Comparison of ENCODE assay signal across 9 mouse cellular contexts in genomic region chr14:8309621-8310141, GRCm38 (mm10). TPM values are rescaled to one million over a fixed set of nuclear protein-coding genes. Genes with fewer than 3 reads are reported as not detected.
A peak's percentile ranks its signal among the peaks of the same experiment; 100 is the strongest.
DNase-seq lines count a peak whose midpoint lies in the region; ATAC-seq lines count a peak whose summit lies in the region.
"Had no signal": no experiment of that assay in that cellular context is flagged by ENCODE, and none has a peak within 500 bp of the region (broad histone marks: within the 10 kb centered on the region; RNA-seq: fewer than 3 reads in every experiment).

No protein-coding gene starts in this region.

- H3K4me1 ChIP-seq in kidney, embryonic 16.5 days (ENCODE audit: insufficient read depth, low read length): peaks cover 11% of the 10 kb centered on the region; the same call in 1 of the 2 replicates
- H3K4me1 ChIP-seq: megakaryocyte, embryonic 14.5 days had no signal

- H3K36me3 ChIP-seq in kidney, embryonic 16.5 days (ENCODE audit: insufficient read depth, low read length): no peaks in the 10 kb centered on the region

- H3K4me3 ChIP-seq in kidney, embryonic 16.5 days (ENCODE audit: low read length): no peak overlapping the region
- H3K4me3 ChIP-seq: megakaryocyte, embryonic 14.5 days had no signal

- DNase-seq in kidney, adult 18-20 months: no peak
- DNase-seq in frontal cortex, postnatal 14 days (ENCODE audit: low spot score in 2 of 2): peak; percentile 26 to 28
- DNase-seq in layer of hippocampus, adult 11-12 months (ENCODE audit: low spot score): peak; percentile 55
- DNase-seq in lung, postnatal 36 days: peak; percentile 85
- DNase-seq in ovary, postnatal 10 days (ENCODE audit: low spot score): no peak
- no peak for DNase-seq in urinary bladder, postnatal 25 days (ENCODE audit: low spot score)
- no peak for DNase-seq in spleen, postnatal 10 days (ENCODE audit: low spot score in 2 of 2)

- H3K9ac ChIP-seq in kidney, embryonic 16.5 days (replicated peaks; ENCODE audit: low read length): no peak overlapping the region

- no peak; the same call in 1 of the 2 replicates for ATAC-seq in kidney, embryonic 16.5 days (ENCODE audit: low FRiP score, low TSS enrichment)

- H3K27ac ChIP-seq in kidney, embryonic 16.5 days (ENCODE audit: low read length): no peak overlapping the region

- H3K9me3 ChIP-seq in kidney, embryonic 16.5 days (ENCODE audit: low read length): no peaks in the 10 kb centered on the region
- H3K9me3 ChIP-seq: megakaryocyte, embryonic 14.5 days had no signal

- peak overlapping the region; percentile 33 for H3K4me2 ChIP-seq in kidney, embryonic 16.5 days (replicated peaks; ENCODE audit: low read depth, low read length)

- 27% methylated on average over 9 of the region's 9 CpGs for WGBS in kidney, embryonic 16.5 days

- no peaks in the 10 kb centered on the region for H3K27me3 ChIP-seq in kidney, embryonic 16.5 days (ENCODE audit: insufficient read depth, low read length)

RNA-seq across cellular contexts. Expression of gene Fam107a, which starts 8.1 kb away (rescaled TPM):
- polyA plus RNA-seq in kidney, embryonic 16.5 days (2015; fragmentation: Nextera tagmentation; extraction: Ambion mirVana): 7.8 TPM in 2 replicates

RNA-seq across cellular contexts. Expression of gene Acox2, which starts 50.5 kb away (rescaled TPM):
- 1.0 and 2.0 TPM in 2 replicates for polyA plus RNA-seq in kidney, embryonic 16.5 days (2015; fragmentation: Nextera tagmentation; extraction: Ambion mirVana)

Comparison
In these comparisons a context has a peak if more than half of its experiments do, and no peak if none do; other contexts are left out.
1. DNase-seq: peak in frontal cortex, postnatal 14 days (2 of 2), layer of hippocampus, adult 11-12 months (single experiment) and lung, postnatal 36 days (single experiment); none in kidney, adult 18-20 months (single experiment), ovary, postnatal 10 days (single experiment), urinary bladder, postnatal 25 days (single experiment) and spleen, postnatal 10 days (0 of 2).